Mouse (Mus musculus) kidney, adult 2 months (tissue): ENCODE measurements around the gene Cldn20. TPM values are rescaled to one million over a fixed set of nuclear protein-coding genes. Genes with fewer than 3 reads are reported as not detected.
A peak's percentile ranks its signal among the peaks of the same experiment; 100 is the strongest.

Experiments used
- DNase-seq: peaks from one replicate; pipeline ENCODE4 v3.0.0; 2021
- H3K27ac ChIP-seq: fragments of 200-500 bp; 2 replicates; pipeline ENCODE4 v1.5.1; 2012; ENCODE audit warnings: low read depth, low read length, control low read depth, inconsistent platforms; ENCODE audit not compliant: insufficient read depth
- H3K27me3 ChIP-seq: fragments of 200-500 bp; replicated peaks from 2 replicates; pipeline ENCODE4 v1.6.1; 2012; ENCODE audit warnings: mild to moderate bottlenecking, moderate library complexity, low read length, inconsistent platforms; ENCODE audit not compliant: control insufficient read depth, insufficient read depth
- H3K36me3 ChIP-seq: fragments of 200-500 bp; 2 replicates; pipeline ENCODE4 v1.6.1; 2012; ENCODE audit warnings: mild to moderate bottlenecking, moderate library complexity, low read length, inconsistent platforms; ENCODE audit not compliant: control insufficient read depth, insufficient read depth
- H3K4me1 ChIP-seq: fragments of 200-500 bp; 2 replicates; pipeline ENCODE4 v1.6.1; 2011; ENCODE audit warnings: low read length; ENCODE audit not compliant: control insufficient read depth, insufficient read depth
- H3K4me3 ChIP-seq: fragments of 200-500 bp; 2 replicates; pipeline ENCODE4 v1.5.1; 2011; ENCODE audit warnings: mild to moderate bottlenecking, low read depth, low read length, control low read depth; ENCODE audit not compliant: insufficient read depth
- CTCF ChIP-seq: fragments of 200-500 bp; conservative IDR thresholded peaks from 2 replicates; pipeline ENCODE4 v1.5.1; 2011; ENCODE audit warnings: low read depth, mild to moderate bottlenecking, control low read depth, low read length, moderate library complexity, mixed read lengths; ENCODE audit not compliant: insufficient read depth, insufficient read length
- POLR2A ChIP-seq: fragments of 200-500 bp; IDR thresholded peaks from one replicate; pipeline ENCODE4 v1.6.1; 2011; ENCODE audit warnings: low read depth, low read length, control low read depth
- whole genome bisulfite sequencing: fragments of 180-500 bp; shearing (Covaris S2); methylation state at CpG from one replicate; pipeline ENCODE4 v1.1.7; 2018; 5-methylcytosine and 5-hydroxymethylcytosine counted together
- polyA plus RNA-seq: library from polyadenylated mRNA; depleted of rRNA; stranded (reverse); fragments of >200 nt; gene quantifications from 2 replicates; pipeline ENCODE4 v1.2.3, GENCODE M21; 2012

Cldn20 gene
- polyA plus RNA-seq, 1 experiment = 0.48 TPM

GRCm38 (mm10) chr17:3500936-3501335 is 31.4 kb upstream of the Cldn20 start:
- Histone ChIP-seq H3K4me3 (no peak overlapping the region), H3K36me3 (no peaks in the 10 kb centered on the region), H3K27me3 (no peaks in the 10 kb centered on the region), H3K4me1 (peaks cover 13% of the 10 kb centered on the region), H3K27ac (no peak overlapping the region)
- 79% methylated on average over 4 of the region's 4 CpGs for WGBS
- DNase-seq = no peak
- no peak for TF ChIP-seq POLR2A
- peak; percentile 18; the same call in 1 of the 2 replicates for TF ChIP-seq CTCF

- 100% methylated on average over 1 of the region's 1 CpGs for WGBS
- H3K27me3 ChIP-seq = no peaks in the 10 kb centered on the region
- no peak overlapping the region for H3K27ac ChIP-seq
- no peak for TF ChIP-seq CTCF
- no peak for TF ChIP-seq POLR2A
- H3K36me3 ChIP-seq = no peaks in the 10 kb centered on the region
- H3K4me3 ChIP-seq = no peak overlapping the region
- DNase-seq = no peak
- no peaks in the 10 kb centered on the region for H3K4me1 ChIP-seq
Measured at GRCm38 (mm10) chr17:3505711-3506110, 26.6 kb upstream of the Cldn20 start.

- 75% methylated on average over 8 of the region's 8 CpGs for WGBS
- TF ChIP-seq CTCF = no peak
- TF ChIP-seq POLR2A = no peak
- no peak overlapping the region for H3K27ac ChIP-seq
- no peak overlapping the region for H3K4me3 ChIP-seq
- no peaks in the 10 kb centered on the region for H3K27me3 ChIP-seq
- no peaks in the 10 kb centered on the region for H3K36me3 ChIP-seq
- no peak for DNase-seq
- H3K4me1 ChIP-seq = no peaks in the 10 kb centered on the region
Measured at GRCm38 (mm10) chr17:3506508-3506907, 25.8 kb upstream of the Cldn20 start.

GRCm38 (mm10) chr17:3509841-3510240 is 22.5 kb upstream of the Cldn20 start:
- no peak overlapping the region for H3K4me3 ChIP-seq
- TF ChIP-seq POLR2A = no peak
- peak; percentile 98 for TF ChIP-seq CTCF
- H3K36me3 ChIP-seq = no peaks in the 10 kb centered on the region
- DNase-seq = peak; percentile 78
- WGBS = 16% methylated on average over 1 of the region's 1 CpGs
- no peaks in the 10 kb centered on the region for H3K4me1 ChIP-seq
- H3K27me3 ChIP-seq = no peaks in the 10 kb centered on the region
- H3K27ac ChIP-seq = no peak overlapping the region

GRCm38 (mm10) chr17:3514316-3514715 is 18.0 kb upstream of the Cldn20 start:
- no peak for DNase-seq
- no peak overlapping the region for H3K27ac ChIP-seq
- 89% methylated on average over 5 of the region's 5 CpGs for WGBS
- H3K27me3 ChIP-seq = no peaks in the 10 kb centered on the region
- H3K4me1 ChIP-seq = no peaks in the 10 kb centered on the region
- H3K4me3 ChIP-seq = no peak overlapping the region
- H3K36me3 ChIP-seq = no peaks in the 10 kb centered on the region
- TF ChIP-seq CTCF (no peak), POLR2A (no peak)

- no peak for DNase-seq
- Histone ChIP-seq H3K4me1 (no peaks in the 10 kb centered on the region), H3K27ac (no peak overlapping the region), H3K27me3 (no peaks in the 10 kb centered on the region), H3K4me3 (no peak overlapping the region), H3K36me3 (no peaks in the 10 kb centered on the region)
- TF ChIP-seq CTCF (no peak), POLR2A (no peak)
- 93% methylated on average over 8 of the region's 8 CpGs for WGBS
Measured at GRCm38 (mm10) chr17:3515851-3516250, 16.5 kb upstream of the Cldn20 start.

- Histone ChIP-seq H3K27ac (no peak overlapping the region), H3K4me3 (no peak overlapping the region), H3K4me1 (no peaks in the 10 kb centered on the region), H3K36me3 (no peaks in the 10 kb centered on the region), H3K27me3 (no peaks in the 10 kb centered on the region)
- WGBS = 74% methylated on average over 9 of the region's 9 CpGs
- no peak for DNase-seq
- TF ChIP-seq POLR2A (no peak), CTCF (no peak)
Measured at GRCm38 (mm10) chr17:3516406-3516805, 15.9 kb upstream of the Cldn20 start.

GRCm38 (mm10) chr17:3520344-3520743 is 12.0 kb upstream of the Cldn20 start:
- TF ChIP-seq POLR2A = no peak
- TF ChIP-seq CTCF = no peak
- no peaks in the 10 kb centered on the region; the same call in 1 of the 2 replicates for H3K36me3 ChIP-seq

More at GRCm38 (mm10) chr17:3520344-3520743, 12.0 kb upstream of the Cldn20 start:
- H3K4me3 ChIP-seq = no peak overlapping the region
- H3K27ac ChIP-seq = no peak overlapping the region
- 89% methylated on average over 5 of the region's 5 CpGs for WGBS
- no peaks in the 10 kb centered on the region for H3K4me1 ChIP-seq
- no peak for DNase-seq
- no peaks in the 10 kb centered on the region for H3K27me3 ChIP-seq
